Mouse (Mus musculus) liver, adult 2 months (tissue): ENCODE measurements around the gene Siva1.

Experiments used
- CTCF ChIP-seq: fragments of 200-500 bp; IDR thresholded peaks from 2 replicates; pipeline ENCODE4 v1.5.1; 2011; ENCODE audit warnings: low read depth, low read length, control low read depth
- POLR2A ChIP-seq: fragments of 200-500 bp; IDR thresholded peaks from 2 replicates; pipeline ENCODE4 v1.6.1; 2011; ENCODE audit warnings: low read length, control low read depth; ENCODE audit not compliant: insufficient read depth; ENCODE audit errors: extremely low read depth

DNA sequence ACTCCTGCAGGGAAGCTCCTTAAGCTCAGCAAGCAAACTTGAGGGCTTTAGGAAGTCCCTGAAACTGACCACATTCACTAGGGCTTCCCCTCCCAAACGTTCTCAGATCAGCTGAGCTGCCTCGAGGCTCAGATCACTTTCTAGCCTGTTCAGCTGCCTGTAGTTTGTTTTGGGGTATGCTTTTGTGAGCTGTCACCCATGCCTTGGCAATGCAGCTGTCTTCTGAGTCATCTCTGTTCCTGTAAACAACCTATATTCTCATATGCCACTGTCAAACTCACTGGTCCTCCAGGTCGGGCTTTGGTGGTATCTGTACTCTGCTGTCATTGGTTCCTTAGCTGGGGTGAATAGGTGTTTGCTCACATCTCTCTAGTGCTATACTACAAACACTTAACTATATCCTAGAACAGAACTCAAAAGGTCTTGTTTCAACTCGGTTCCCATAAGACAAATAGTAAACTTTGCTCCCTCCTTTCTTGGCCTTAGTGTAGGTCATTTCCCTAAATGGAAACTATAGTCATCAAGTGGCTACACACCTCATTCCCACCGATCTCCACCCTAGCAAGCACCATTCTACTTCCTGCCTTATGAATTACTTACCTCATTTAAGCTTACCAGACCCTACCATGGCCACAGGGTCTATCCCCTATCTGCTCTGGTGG lies 7.4 kb downstream of the Siva1 start:
- TF ChIP-seq CTCF (no peak), POLR2A (no peak)
